Mouse (Mus musculus): Measurements from ENCODE around the gene Bik.

Gene Bik

GRCm38 (mm10) chr15:83547144-83547543 is 20.5 kb downstream of the Bik start:
- no peak for DNase-seq (ENCODE audit: low spot score in 2 of 2)

- no peak for DNase-seq (ENCODE audit: low spot score in 2 of 2)
Observed at GRCm38 (mm10) chr15:83550137-83550536, 23.5 kb downstream of the Bik start.

GRCm38 (mm10) chr15:83553831-83554230 is 27.2 kb downstream of the Bik start:
- no peak for DNase-seq (ENCODE audit: low spot score in 2 of 2)

- peak; percentile 73 to 83 for DNase-seq (ENCODE audit: low spot score in 2 of 2)
Observed at GRCm38 (mm10) chr15:83555161-83555974, 28.7 kb downstream of the Bik start.

- no peak for DNase-seq (ENCODE audit: low spot score in 2 of 2)
Observed at GRCm38 (mm10) chr15:83560941-83561477, 34.3 kb downstream of the Bik start.

- peak in 1 of 2 experiments; percentile 49 for DNase-seq (ENCODE audit: low spot score in 2 of 2)
Observed at GRCm38 (mm10) chr15:83562626-83563270, 36.1 kb downstream of the Bik start.

- DNase-seq (ENCODE audit: low spot score in 2 of 2): no peak
Observed at GRCm38 (mm10) chr15:83563327-83563856, 36.7 kb downstream of the Bik start, which contains the start of the genes Tspo and Mcat. Tspo (plus strand) TSS chr15:83563592. Mcat (minus strand) TSS chr15:83563787.

GRCm38 (mm10) chr15:83563857-83564651 is 37.4 kb downstream of the Bik start:
- DNase-seq (ENCODE audit: low spot score in 2 of 2): no peak

- no peak for DNase-seq (ENCODE audit: low spot score in 2 of 2)
Observed at GRCm38 (mm10) chr15:83565434-83565833, 38.8 kb downstream of the Bik start.

GRCm38 (mm10) chr15:83566006-83566405 is 39.3 kb downstream of the Bik start:
- no peak for DNase-seq (ENCODE audit: low spot score in 2 of 2)

GRCm38 (mm10) chr15:83567728-83568127 is 41.1 kb downstream of the Bik start:
- no peak for DNase-seq (ENCODE audit: low spot score in 2 of 2)

- no peak for DNase-seq (ENCODE audit: low spot score in 2 of 2)
Observed at GRCm38 (mm10) chr15:83568544-83568943, 41.9 kb downstream of the Bik start.

GRCm38 (mm10) chr15:83569682-83570081 is 43.0 kb downstream of the Bik start:
- DNase-seq (ENCODE audit: low spot score in 2 of 2): no peak

GRCm38 (mm10) chr15:83570641-83571040 is 44.0 kb downstream of the Bik start:
- DNase-seq (ENCODE audit: low spot score in 2 of 2): no peak

GRCm38 (mm10) chr15:83571636-83572035 is 45.0 kb downstream of the Bik start:
- no peak for DNase-seq (ENCODE audit: low spot score in 2 of 2)

GRCm38 (mm10) chr15:83572132-83572531 is 45.5 kb downstream of the Bik start:
- no peak for DNase-seq (ENCODE audit: low spot score in 2 of 2)

- DNase-seq (ENCODE audit: low spot score in 2 of 2): no peak
Observed at GRCm38 (mm10) chr15:83573606-83574005, 46.9 kb downstream of the Bik start.

- DNase-seq (ENCODE audit: low spot score in 2 of 2): no peak
Observed at GRCm38 (mm10) chr15:83574731-83575351, 48.2 kb downstream of the Bik start.

GRCm38 (mm10) chr15:83575543-83575942 is 48.9 kb downstream of the Bik start:
- no peak for DNase-seq (ENCODE audit: low spot score in 2 of 2)

GRCm38 (mm10) chr15:83576651-83577050 is 50.0 kb downstream of the Bik start:
- DNase-seq (ENCODE audit: low spot score in 2 of 2): no peak

- no peak for DNase-seq (ENCODE audit: low spot score in 2 of 2)
Observed at GRCm38 (mm10) chr15:83582931-83583330, 56.3 kb downstream of the Bik start.

Data from cerebellum, postnatal 4 days (tissue).